Mouse (Mus musculus) kidney, embryonic 14.5 days (tissue): ENCODE results near the gene Robo2. TPM values are rescaled to one million over a fixed set of nuclear protein-coding genes. Genes with fewer than 3 reads are reported as not detected.

Experiments
- ATAC-seq: fragments of 200-750 bp; cut with Nextera tagmentation; 2 replicates; pipeline ENCODE4 v1.8.0; 2017; ENCODE audit warnings: moderate number of reproducible peaks, mild to moderate bottlenecking, moderate TSS enrichment, moderate library complexity; ENCODE audit not compliant: low FRiP score, low TSS enrichment
- H3K27ac ChIP-seq: fragments of 300-500 bp; sonication (generic); 2 replicates; pipeline ENCODE4 v1.5.1; 2014; ENCODE audit warnings: low read depth, mild to moderate bottlenecking, low read length, moderate library complexity, mixed read lengths
- H3K27me3 ChIP-seq: fragments of 300-500 bp; sonication (generic); 2 replicates; pipeline ENCODE4 v1.6.1; 2014; ENCODE audit warnings: mild to moderate bottlenecking, low read length; ENCODE audit not compliant: control insufficient read depth, insufficient read depth
- H3K36me3 ChIP-seq: fragments of 300-500 bp; sonication (generic); 2 replicates; pipeline ENCODE4 v1.6.1; 2014; ENCODE audit warnings: low read length, mixed read lengths; ENCODE audit not compliant: control insufficient read depth, insufficient read depth
- H3K4me1 ChIP-seq: fragments of 300-500 bp; sonication (generic); 2 replicates; pipeline ENCODE4 v1.6.1; 2014; ENCODE audit warnings: low read length, mixed read lengths; ENCODE audit not compliant: control insufficient read depth, insufficient read depth
- H3K4me2 ChIP-seq: fragments of 300-500 bp; sonication (generic); replicated peaks from 2 replicates; pipeline ENCODE4 v1.6.1; 2014; ENCODE audit warnings: low read depth, mild to moderate bottlenecking, low read length
- H3K4me3 ChIP-seq: fragments of 300-500 bp; sonication (generic); 2 replicates; pipeline ENCODE4 v1.5.1; 2014; ENCODE audit warnings: mild to moderate bottlenecking, low read length
- H3K9ac ChIP-seq: fragments of 300-500 bp; sonication (generic); 2 replicates; pipeline ENCODE4 v1.6.1; 2014; ENCODE audit warnings: low read depth, mild to moderate bottlenecking, low read length, moderate library complexity
- H3K9me3 ChIP-seq: fragments of 300-500 bp; sonication (generic); 2 replicates; pipeline ENCODE4 v1.6.1; 2016; ENCODE audit warnings: low read length; ENCODE audit not compliant: control insufficient read depth
- WGBS: fragments of 180-500 bp; shearing (Covaris S2); extraction: QIAGEN DNeasy Blood & Tissue Kit; methylation state at CpG from one replicate; pipeline ENCODE4 v1.1.7; 2014; 5-methylcytosine and 5-hydroxymethylcytosine counted together
- polyA plus RNA-seq: library from polyadenylated mRNA; unstranded; fragments of >200 nt; fragmentation: Nextera tagmentation; extraction: Ambion mirVana; gene quantifications from 2 replicates; pipeline ENCODE4 v1.2.1, GENCODE M21; 2014

Gene Robo2
- polyA plus RNA-seq, 1 experiment from 2014 or later: 140 TPM

DNA sequence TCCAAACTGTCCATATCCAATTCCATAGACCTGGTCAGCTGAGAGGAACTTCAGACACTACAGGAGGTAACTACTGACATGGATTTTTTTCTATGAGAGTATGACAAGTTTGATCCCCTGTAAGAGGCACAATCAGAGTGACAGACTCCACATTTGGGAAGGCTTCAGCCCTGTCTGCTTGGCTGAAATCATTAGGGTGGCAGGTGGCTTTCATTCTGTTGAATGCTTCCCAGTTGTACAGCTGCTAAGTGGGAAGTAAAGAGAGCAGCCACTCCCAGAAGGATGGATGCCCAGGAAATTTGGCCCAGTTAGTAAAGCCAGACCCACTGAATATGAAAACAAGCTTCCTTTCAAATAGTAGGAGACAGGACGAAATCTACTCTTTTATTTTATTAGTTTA, 321.7 kb downstream of the Robo2 start:
- no peak overlapping the region for H3K27ac ChIP-seq
- no peaks in the 10 kb centered on the region for H3K9me3 ChIP-seq
- no peak overlapping the region for H3K9ac ChIP-seq
- H3K4me2 ChIP-seq: no peak overlapping the region
- H3K4me1 ChIP-seq: no peaks in the 10 kb centered on the region
- ATAC-seq: no peak
- H3K4me3 ChIP-seq: no peak overlapping the region
- H3K36me3 ChIP-seq: no peaks in the 10 kb centered on the region
- H3K27me3 ChIP-seq: no peaks in the 10 kb centered on the region
- WGBS: 94% methylated on average over 1 of the region's 1 CpGs

DNA sequence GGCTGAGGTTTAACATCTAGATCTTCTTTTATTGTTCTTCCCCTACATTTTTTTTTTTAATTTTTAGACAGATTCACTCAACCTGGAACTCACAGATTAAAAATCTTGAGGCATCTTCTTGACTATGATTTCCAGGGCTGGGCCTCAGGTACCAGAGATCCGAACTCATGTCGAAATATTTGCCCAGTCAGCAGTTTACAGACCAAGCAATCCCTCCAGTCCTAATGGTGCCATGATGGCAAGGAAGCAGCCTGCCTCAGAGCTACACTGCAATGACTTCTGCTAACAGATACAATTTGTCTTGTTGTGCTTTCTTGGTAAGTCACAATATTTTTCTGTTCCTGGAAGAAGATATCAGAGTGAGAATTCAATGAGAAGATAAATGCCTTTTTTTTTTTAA, 327.4 kb downstream of the Robo2 start:
- no peaks in the 10 kb centered on the region for H3K36me3 ChIP-seq
- H3K4me2 ChIP-seq: no peak overlapping the region
- no peak overlapping the region for H3K9ac ChIP-seq
- no peaks in the 10 kb centered on the region for H3K27me3 ChIP-seq
- no peak for ATAC-seq
- no peaks in the 10 kb centered on the region for H3K9me3 ChIP-seq
- H3K4me3 ChIP-seq: no peak overlapping the region
- H3K4me1 ChIP-seq: no peaks in the 10 kb centered on the region
- no peak overlapping the region for H3K27ac ChIP-seq
- 89% methylated on average over 2 of the region's 2 CpGs for WGBS

GRCm38 (mm10) chr16:74072671-74073070, 339.0 kb downstream of the Robo2 start:
- Histone ChIP-seq H3K27me3 (no peaks in the 10 kb centered on the region), H3K4me2 (no peak overlapping the region), H3K36me3 (no peaks in the 10 kb centered on the region), H3K9ac (no peak overlapping the region), H3K4me1 (no peaks in the 10 kb centered on the region), H3K27ac (no peak overlapping the region), H3K9me3 (no peaks in the 10 kb centered on the region), H3K4me3 (no peak overlapping the region)
- ATAC-seq: no peak
- WGBS: 95% methylated on average over 5 of the region's 5 CpGs

DNA sequence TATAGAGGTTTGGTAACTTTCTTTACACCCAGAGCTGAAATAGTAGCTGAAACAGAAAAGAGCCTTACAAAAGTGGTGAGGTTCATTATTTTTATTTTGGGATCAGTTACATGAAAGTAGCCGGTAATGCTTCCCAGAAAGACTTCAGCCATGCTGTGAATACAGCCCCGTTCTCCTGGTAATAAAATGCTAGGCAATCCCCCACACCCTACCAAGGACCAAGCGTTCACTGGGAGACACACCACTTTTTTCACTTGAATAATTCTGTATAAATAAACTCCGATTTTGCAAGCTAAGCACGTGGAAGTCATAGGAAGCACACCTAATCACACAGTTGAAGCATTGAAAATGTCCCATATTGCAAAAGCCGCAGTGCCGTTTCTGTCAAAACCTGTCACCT, 341.0 kb downstream of the Robo2 start:
- WGBS: 36% methylated on average over 7 of the region's 7 CpGs
- no peaks in the 10 kb centered on the region for H3K36me3 ChIP-seq
- ATAC-seq: no peak; the same call in 1 of the 2 replicates
- no peaks in the 10 kb centered on the region for H3K27me3 ChIP-seq
- no peak overlapping the region for H3K4me2 ChIP-seq
- no peaks in the 10 kb centered on the region for H3K4me1 ChIP-seq
- no peaks in the 10 kb centered on the region for H3K9me3 ChIP-seq
- no peak overlapping the region for H3K9ac ChIP-seq
- H3K4me3 ChIP-seq: no peak overlapping the region
- no peak overlapping the region for H3K27ac ChIP-seq

GRCm38 (mm10) chr16:74065958-74066357, 345.7 kb downstream of the Robo2 start:
- H3K27ac ChIP-seq: no peak overlapping the region
- WGBS: 80% methylated on average over 2 of the region's 2 CpGs

DNA sequence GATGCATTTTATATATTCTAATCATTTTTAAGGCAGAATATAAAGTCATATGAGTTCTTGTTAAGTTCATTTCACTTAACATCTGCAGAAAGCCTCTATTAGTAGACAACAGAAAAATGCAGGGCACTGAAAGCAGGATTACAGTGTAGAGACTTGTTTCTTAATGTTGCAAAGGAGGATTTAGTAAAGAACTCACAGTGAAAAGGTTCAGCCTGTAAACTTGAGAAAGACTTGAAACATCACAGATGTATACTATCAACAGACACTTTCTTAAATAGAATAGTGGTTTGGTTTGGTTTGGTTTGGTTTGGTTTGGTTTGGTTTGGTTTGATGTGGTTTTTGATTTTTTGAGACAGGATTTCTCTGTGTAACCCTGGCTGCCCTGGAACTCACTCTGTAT, 349.7 kb downstream of the Robo2 start:
- no peaks in the 10 kb centered on the region for H3K4me1 ChIP-seq
- H3K9ac ChIP-seq: no peak overlapping the region
- H3K4me3 ChIP-seq: no peak overlapping the region
- H3K9me3 ChIP-seq: no peaks in the 10 kb centered on the region
- no peak overlapping the region for H3K4me2 ChIP-seq
- H3K36me3 ChIP-seq: no peaks in the 10 kb centered on the region
- H3K27me3 ChIP-seq: no peaks in the 10 kb centered on the region
- H3K27ac ChIP-seq: no peak overlapping the region; the same call in 1 of the 2 replicates
- no peak for ATAC-seq

More at GRCm38 (mm10) chr16:74065958-74066357, 345.7 kb downstream of the Robo2 start:
- H3K27me3 ChIP-seq: no peaks in the 10 kb centered on the region
- H3K4me1 ChIP-seq: no peaks in the 10 kb centered on the region
- no peaks in the 10 kb centered on the region for H3K36me3 ChIP-seq
- ATAC-seq: no peak
- no peaks in the 10 kb centered on the region for H3K9me3 ChIP-seq
- H3K4me3 ChIP-seq: no peak overlapping the region
- no peak overlapping the region for H3K9ac ChIP-seq
- no peak overlapping the region for H3K4me2 ChIP-seq

- H3K4me3 ChIP-seq: no peak overlapping the region
- no peaks in the 10 kb centered on the region for H3K36me3 ChIP-seq
- H3K27me3 ChIP-seq: no peaks in the 10 kb centered on the region
- no peaks in the 10 kb centered on the region for H3K9me3 ChIP-seq
- no peak overlapping the region for H3K4me2 ChIP-seq
- ATAC-seq: no peak
- no peak overlapping the region; the same call in 1 of the 2 replicates for H3K27ac ChIP-seq
- no peaks in the 10 kb centered on the region for H3K4me1 ChIP-seq
- H3K9ac ChIP-seq: no peak overlapping the region
Measured at GRCm38 (mm10) chr16:74061479-74061878, 350.1 kb downstream of the Robo2 start.

- WGBS: 77% methylated on average over 2 of the region's 2 CpGs
- H3K4me2 ChIP-seq: no peak overlapping the region
- H3K4me1 ChIP-seq: no peaks in the 10 kb centered on the region
- H3K27me3 ChIP-seq: no peaks in the 10 kb centered on the region
- no peak overlapping the region for H3K4me3 ChIP-seq
- no peak for ATAC-seq
- no peaks in the 10 kb centered on the region for H3K36me3 ChIP-seq
- no peak overlapping the region for H3K9ac ChIP-seq
- no peak overlapping the region for H3K27ac ChIP-seq
- no peaks in the 10 kb centered on the region for H3K9me3 ChIP-seq
Measured at GRCm38 (mm10) chr16:74056886-74057285, 354.7 kb downstream of the Robo2 start.

GRCm38 (mm10) chr16:74056210-74056609, 355.4 kb downstream of the Robo2 start:
- Histone ChIP-seq H3K4me3 (no peak overlapping the region), H3K27me3 (no peaks in the 10 kb centered on the region), H3K4me2 (no peak overlapping the region), H3K36me3 (no peaks in the 10 kb centered on the region), H3K9ac (no peak overlapping the region), H3K4me1 (no peaks in the 10 kb centered on the region), H3K9me3 (no peaks in the 10 kb centered on the region), H3K27ac (no peak overlapping the region)
- ATAC-seq: no peak
- WGBS: 84% methylated on average over 1 of the region's 1 CpGs
